Mouse (Mus musculus) neural tube, embryonic 14.5 days (tissue): ENCODE data around the gene Mgll. TPM values are rescaled to one million over a fixed set of nuclear protein-coding genes. Genes with fewer than 3 reads are reported as not detected.

ENCODE experiments used
- ATAC-seq: fragments of 200-750 bp; cut with Nextera tagmentation; 2 replicates; pipeline ENCODE4 v1.8.0; 2017; ENCODE audit warnings: low read depth, mild to moderate bottlenecking, moderate TSS enrichment, moderate library complexity
- H3K27ac ChIP-seq: fragments of 300-500 bp; sonication (generic); 2 replicates; pipeline ENCODE4 v1.5.1; 2014; ENCODE audit warnings: low read depth, mild to moderate bottlenecking, control low read depth, low read length, moderate library complexity, mixed read lengths
- H3K27me3 ChIP-seq: fragments of 300-500 bp; sonication (generic); 2 replicates; pipeline ENCODE4 v1.6.1; 2014; ENCODE audit warnings: low read length; ENCODE audit not compliant: control insufficient read depth, insufficient read depth
- H3K36me3 ChIP-seq: fragments of 300-500 bp; sonication (generic); 2 replicates; pipeline ENCODE4 v1.6.1; 2014; ENCODE audit warnings: low read length, mixed read lengths; ENCODE audit not compliant: control insufficient read depth, insufficient read depth
- H3K4me1 ChIP-seq: fragments of 300-500 bp; sonication (generic); 2 replicates; pipeline ENCODE4 v1.6.1; 2014; ENCODE audit warnings: low read length; ENCODE audit not compliant: control insufficient read depth, insufficient read depth
- H3K4me2 ChIP-seq: fragments of 300-500 bp; sonication (generic); 2 replicates; pipeline ENCODE4 v1.6.1; 2014; ENCODE audit warnings: mild to moderate bottlenecking, low read depth, low read length, control low read depth
- H3K4me3 ChIP-seq: fragments of 300-500 bp; sonication (generic); 2 replicates; pipeline ENCODE4 v1.5.1; 2014; ENCODE audit warnings: low read depth, low read length, control low read depth, mixed read lengths
- H3K9ac ChIP-seq: fragments of 300-500 bp; sonication (generic); replicated peaks from 2 replicates; pipeline ENCODE4 v1.6.1; 2014; ENCODE audit warnings: low read depth, mild to moderate bottlenecking, control low read depth, low read length, mixed read lengths
- H3K9me3 ChIP-seq: fragments of 300-500 bp; sonication (generic); 2 replicates; pipeline ENCODE4 v1.6.1; 2016; ENCODE audit warnings: low read length; ENCODE audit not compliant: control insufficient read depth
- WGBS: fragments of 180-500 bp; shearing (Covaris S2); extraction: QIAGEN DNeasy Blood & Tissue Kit; methylation state at CpG from one replicate; pipeline ENCODE4 v1.1.7; 2014; 5-methylcytosine and 5-hydroxymethylcytosine counted together
- polyA plus RNA-seq: library from polyadenylated mRNA; unstranded; fragments of >200 nt; fragmentation: Nextera tagmentation; extraction: Ambion mirVana; gene quantifications from 2 replicates; pipeline ENCODE4 v1.2.1, GENCODE M21; 2014

The Mgll gene
- polyA plus RNA-seq, 1 experiment from 2014 or later, result 73.4 TPM

GRCm38 (mm10) chr6:88725590-88725989 is 1.4 kb downstream of the Mgll start:
- H3K9ac ChIP-seq, result no peak overlapping the region

GRCm38 (mm10) chr6:88726252-88727211 is 2.3 kb downstream of the Mgll start:
- Histone ChIP-seq H3K4me2 (peak overlapping the region; percentile 89), H3K4me3 (no peak overlapping the region), H3K9me3 (no peaks in the 10 kb centered on the region), H3K27me3 (0 out of 2 replicates have a peak, but pooled peaks cover 3% of the 10 kb centered on the region), H3K4me1 (no peaks in the 10 kb centered on the region), H3K36me3 (no peaks in the 10 kb centered on the region), H3K9ac (0 out of 2 replicates have a peak overlapping the region, but pooled peaks have one; percentile 16), H3K27ac (peak overlapping the region; percentile 28; the same call in 1 of the 2 replicates)
- no peak for ATAC-seq
- WGBS, result 48% methylated on average over 9 of the region's 9 CpGs

More at GRCm38 (mm10) chr6:88725590-88725989, 1.4 kb downstream of the Mgll start:
- H3K4me1 ChIP-seq, result no peaks in the 10 kb centered on the region
- peak overlapping the region; percentile 68; the same call in 1 of the 2 replicates for H3K4me3 ChIP-seq
- H3K27me3 ChIP-seq, result 0 out of 2 replicates have a peak, but pooled peaks cover 3% of the 10 kb centered on the region
- WGBS, result 69% methylated on average over 7 of the region's 7 CpGs
- H3K4me2 ChIP-seq, result peak overlapping the region; percentile 89
- H3K36me3 ChIP-seq, result no peaks in the 10 kb centered on the region
- no peak for ATAC-seq
- H3K9me3 ChIP-seq, result no peaks in the 10 kb centered on the region
- no peak overlapping the region for H3K27ac ChIP-seq

- no peaks in the 10 kb centered on the region for H3K4me1 ChIP-seq
- 86% methylated on average over 5 of the region's 5 CpGs for whole genome bisulfite sequencing
- no peaks in the 10 kb centered on the region for H3K9me3 ChIP-seq
- no peaks in the 10 kb centered on the region for H3K36me3 ChIP-seq
- H3K4me2 ChIP-seq, result no peak overlapping the region
- H3K27me3 ChIP-seq, result 0 out of 2 replicates have a peak, but pooled peaks cover 3% of the 10 kb centered on the region
- no peak for ATAC-seq
- no peak overlapping the region for H3K9ac ChIP-seq
- H3K4me3 ChIP-seq, result no peak overlapping the region
- no peak overlapping the region for H3K27ac ChIP-seq
Measured at GRCm38 (mm10) chr6:88727490-88727889, 3.3 kb downstream of the Mgll start.

- WGBS, result 69% methylated on average over 7 of the region's 7 CpGs
- Histone ChIP-seq H3K36me3 (no peaks in the 10 kb centered on the region), H3K4me1 (no peaks in the 10 kb centered on the region), H3K9ac (no peak overlapping the region), H3K27ac (no peak overlapping the region), H3K9me3 (no peaks in the 10 kb centered on the region), H3K4me2 (no peak overlapping the region), H3K4me3 (no peak overlapping the region), H3K27me3 (0 out of 2 replicates have a peak, but pooled peaks cover 3% of the 10 kb centered on the region)
- ATAC-seq, result no peak
Measured at GRCm38 (mm10) chr6:88728054-88728453, 3.8 kb downstream of the Mgll start.

- no peak for ATAC-seq
- Histone ChIP-seq H3K9me3 (no peaks in the 10 kb centered on the region), H3K4me2 (no peak overlapping the region), H3K27me3 (0 out of 2 replicates have a peak, but pooled peaks cover 3% of the 10 kb centered on the region), H3K4me1 (no peaks in the 10 kb centered on the region), H3K4me3 (no peak overlapping the region), H3K36me3 (no peaks in the 10 kb centered on the region), H3K27ac (no peak overlapping the region), H3K9ac (no peak overlapping the region)
- 91% methylated on average over 5 of the region's 5 CpGs for WGBS
Measured at GRCm38 (mm10) chr6:88728515-88728914, 4.3 kb downstream of the Mgll start.

- H3K9me3 ChIP-seq, result no peaks in the 10 kb centered on the region
- no peak for ATAC-seq
Measured at GRCm38 (mm10) chr6:88731211-88731751, 7.1 kb downstream of the Mgll start.

GRCm38 (mm10) chr6:88731991-88732390 is 7.8 kb downstream of the Mgll start:
- H3K4me1 ChIP-seq, result no peaks in the 10 kb centered on the region
- 83% methylated on average over 3 of the region's 3 CpGs for WGBS
- no peak for ATAC-seq
- H3K9me3 ChIP-seq, result no peaks in the 10 kb centered on the region
- no peak overlapping the region for H3K9ac ChIP-seq
- H3K27ac ChIP-seq, result no peak overlapping the region
- H3K27me3 ChIP-seq, result no peaks in the 10 kb centered on the region
- H3K4me3 ChIP-seq, result no peak overlapping the region
- H3K4me2 ChIP-seq, result no peak overlapping the region
- no peaks in the 10 kb centered on the region for H3K36me3 ChIP-seq

More at GRCm38 (mm10) chr6:88731211-88731751, 7.1 kb downstream of the Mgll start:
- Histone ChIP-seq H3K9ac (no peak overlapping the region), H3K4me2 (no peak overlapping the region), H3K36me3 (no peaks in the 10 kb centered on the region), H3K27ac (no peak overlapping the region), H3K27me3 (no peaks in the 10 kb centered on the region), H3K4me1 (no peaks in the 10 kb centered on the region), H3K4me3 (no peak overlapping the region)
- 86% methylated on average over 11 of the region's 11 CpGs for WGBS

GRCm38 (mm10) chr6:88732643-88733613 is 8.7 kb downstream of the Mgll start:
- no peak for ATAC-seq
- Histone ChIP-seq H3K4me3 (no peak overlapping the region), H3K4me1 (no peaks in the 10 kb centered on the region), H3K9ac (no peak overlapping the region), H3K9me3 (no peaks in the 10 kb centered on the region), H3K4me2 (no peak overlapping the region), H3K36me3 (no peaks in the 10 kb centered on the region), H3K27ac (no peak overlapping the region), H3K27me3 (no peaks in the 10 kb centered on the region)
- 62% methylated on average over 17 of the region's 17 CpGs for WGBS
